Mouse (Mus musculus): Measurements from ENCODE around the gene Iqck. TPM values are rescaled to one million over a fixed set of nuclear protein-coding genes. Genes with fewer than 3 reads are reported as not detected.

Gene Iqck
- polyA plus RNA-seq (2014; fragmentation: Nextera tagmentation; extraction: Ambion mirVana), result 4.4 and 4.5 TPM in 2 replicates

GRCm38 (mm10) chr7:118855171-118855876 is at the start of gene Iqck:
Gene Iqck (plus strand): TSS chr7:118855752.
- H3K27me3 ChIP-seq (ENCODE audit: control insufficient read depth, insufficient read depth, low read length), result no peaks in the 10 kb centered on the region
- H3K4me1 ChIP-seq (replicated peaks; ENCODE audit: control insufficient read depth, insufficient read depth, low read length), result peaks cover 10% of the 10 kb centered on the region
- no peaks in the 10 kb centered on the region for H3K9me3 ChIP-seq (ENCODE audit: control insufficient read depth, low read length)
- ATAC-seq (ENCODE audit: low FRiP score) (peak; percentile 97), DNase-seq (ENCODE audit: low spot score) (peak; percentile 93)
- peaks cover 30% of the 10 kb centered on the region for H3K36me3 ChIP-seq (replicated peaks; ENCODE audit: control insufficient read depth, insufficient read depth)
- under 1% methylated on average over 55 of the region's 57 CpGs for WGBS
- peak within 1 kb of the TSS; percentile 66 for H3K9ac ChIP-seq
- H3K4me3 ChIP-seq (replicated peaks; ENCODE audit: low read length), result peak within 1 kb of the TSS; percentile 92
- peak within 1 kb of the TSS; percentile 83 for H3K27ac ChIP-seq
- H3K4me2 ChIP-seq (replicated peaks), result peak within 1 kb of the TSS; percentile 85

GRCm38 (mm10) chr7:118806631-118807411 is 48.7 kb upstream of the Iqck start:
- ATAC-seq (ENCODE audit: low FRiP score), result no peak
- peaks cover 69% of the 10 kb centered on the region for H3K36me3 ChIP-seq (replicated peaks; ENCODE audit: control insufficient read depth, insufficient read depth)

GRCm38 (mm10) chr7:118807899-118808298 is 47.7 kb upstream of the Iqck start:
- WGBS, result 69% methylated on average over 8 of the region's 8 CpGs
- H3K27ac ChIP-seq, result no peak overlapping the region
- H3K9ac ChIP-seq, result no peak overlapping the region
- ATAC-seq (ENCODE audit: low FRiP score) (no peak), DNase-seq (ENCODE audit: low spot score) (peak; percentile 26)
- H3K36me3 ChIP-seq (replicated peaks; ENCODE audit: control insufficient read depth, insufficient read depth), result peaks cover 62% of the 10 kb centered on the region
- no peak overlapping the region for H3K4me3 ChIP-seq (replicated peaks; ENCODE audit: low read length)
- H3K27me3 ChIP-seq (ENCODE audit: control insufficient read depth, insufficient read depth, low read length), result no peaks in the 10 kb centered on the region
- no peaks in the 10 kb centered on the region for H3K9me3 ChIP-seq (ENCODE audit: control insufficient read depth, low read length)
- H3K4me2 ChIP-seq (replicated peaks), result no peak overlapping the region
- H3K4me1 ChIP-seq (replicated peaks; ENCODE audit: control insufficient read depth, insufficient read depth, low read length), result no peaks in the 10 kb centered on the region

More at GRCm38 (mm10) chr7:118806631-118807411, 48.7 kb upstream of the Iqck start:
- no peaks in the 10 kb centered on the region for H3K9me3 ChIP-seq (ENCODE audit: control insufficient read depth, low read length)
- H3K27ac ChIP-seq, result peak overlapping the region; percentile 38; the same call in 1 of the 2 replicates
- no peaks in the 10 kb centered on the region for H3K27me3 ChIP-seq (ENCODE audit: control insufficient read depth, insufficient read depth, low read length)
- WGBS, result 58% methylated on average over 16 of the region's 16 CpGs
- no peak overlapping the region for H3K4me2 ChIP-seq (replicated peaks)
- no peak overlapping the region for H3K9ac ChIP-seq
- DNase-seq (ENCODE audit: low spot score), result no peak
- H3K4me1 ChIP-seq (replicated peaks; ENCODE audit: control insufficient read depth, insufficient read depth, low read length), result no peaks in the 10 kb centered on the region
- no peak overlapping the region for H3K4me3 ChIP-seq (replicated peaks; ENCODE audit: low read length)

GRCm38 (mm10) chr7:118811407-118812106 is 44.0 kb upstream of the Iqck start:
- no peak for DNase-seq (ENCODE audit: low spot score)

GRCm38 (mm10) chr7:118813592-118813991 is 42.0 kb upstream of the Iqck start:
- Histone ChIP-seq H3K9me3 (ENCODE audit: control insufficient read depth, low read length) (no peaks in the 10 kb centered on the region), H3K9ac (no peak overlapping the region), H3K4me1 (replicated peaks; ENCODE audit: control insufficient read depth, insufficient read depth, low read length) (no peaks in the 10 kb centered on the region), H3K27me3 (ENCODE audit: control insufficient read depth, insufficient read depth, low read length) (no peaks in the 10 kb centered on the region), H3K4me3 (replicated peaks; ENCODE audit: low read length) (no peak overlapping the region), H3K36me3 (replicated peaks; ENCODE audit: control insufficient read depth, insufficient read depth) (peaks cover 73% of the 10 kb centered on the region), H3K4me2 (replicated peaks) (no peak overlapping the region), H3K27ac (no peak overlapping the region)
- DNase-seq (ENCODE audit: low spot score), result no peak
- WGBS, result 91% methylated on average over 4 of the region's 4 CpGs
- no peak for ATAC-seq (ENCODE audit: low FRiP score)

More at GRCm38 (mm10) chr7:118811407-118812106, 44.0 kb upstream of the Iqck start:
- no peak overlapping the region for H3K9ac ChIP-seq
- no peak for ATAC-seq (ENCODE audit: low FRiP score)
- H3K27ac ChIP-seq, result no peak overlapping the region
- no peak overlapping the region for H3K4me2 ChIP-seq (replicated peaks)
- no peaks in the 10 kb centered on the region for H3K27me3 ChIP-seq (ENCODE audit: control insufficient read depth, insufficient read depth, low read length)
- no peaks in the 10 kb centered on the region for H3K9me3 ChIP-seq (ENCODE audit: control insufficient read depth, low read length)
- no peaks in the 10 kb centered on the region for H3K4me1 ChIP-seq (replicated peaks; ENCODE audit: control insufficient read depth, insufficient read depth, low read length)
- no peak overlapping the region for H3K4me3 ChIP-seq (replicated peaks; ENCODE audit: low read length)
- peaks cover 66% of the 10 kb centered on the region for H3K36me3 ChIP-seq (replicated peaks; ENCODE audit: control insufficient read depth, insufficient read depth)
- 85% methylated on average over 12 of the region's 12 CpGs for WGBS

GRCm38 (mm10) chr7:118816275-118816674 is 39.3 kb upstream of the Iqck start:
- 96% methylated on average over 3 of the region's 3 CpGs for WGBS
- no peak overlapping the region for H3K4me3 ChIP-seq (replicated peaks; ENCODE audit: low read length)
- DNase-seq (ENCODE audit: low spot score), result no peak
- H3K9ac ChIP-seq, result no peak overlapping the region
- no peaks in the 10 kb centered on the region for H3K27me3 ChIP-seq (ENCODE audit: control insufficient read depth, insufficient read depth, low read length)
- peaks cover 66% of the 10 kb centered on the region for H3K36me3 ChIP-seq (replicated peaks; ENCODE audit: control insufficient read depth, insufficient read depth)
- no peaks in the 10 kb centered on the region for H3K4me1 ChIP-seq (replicated peaks; ENCODE audit: control insufficient read depth, insufficient read depth, low read length)
- no peaks in the 10 kb centered on the region for H3K9me3 ChIP-seq (ENCODE audit: control insufficient read depth, low read length)
- ATAC-seq (ENCODE audit: low FRiP score), result no peak
- H3K4me2 ChIP-seq (replicated peaks), result no peak overlapping the region
- no peak overlapping the region for H3K27ac ChIP-seq

- ATAC-seq (ENCODE audit: low FRiP score), result no peak
Measured at GRCm38 (mm10) chr7:118817741-118818140, 37.8 kb upstream of the Iqck start.

GRCm38 (mm10) chr7:118819666-118820065 is 35.9 kb upstream of the Iqck start:
- ATAC-seq (ENCODE audit: low FRiP score) (no peak), DNase-seq (ENCODE audit: low spot score) (no peak)
- H3K27me3 ChIP-seq (ENCODE audit: control insufficient read depth, insufficient read depth, low read length), result no peaks in the 10 kb centered on the region
- no peak overlapping the region for H3K4me2 ChIP-seq (replicated peaks)
- no peak overlapping the region for H3K27ac ChIP-seq
- no peak overlapping the region for H3K4me3 ChIP-seq (replicated peaks; ENCODE audit: low read length)
- no peak overlapping the region for H3K9ac ChIP-seq
- peaks cover 50% of the 10 kb centered on the region for H3K36me3 ChIP-seq (replicated peaks; ENCODE audit: control insufficient read depth, insufficient read depth)
- no peaks in the 10 kb centered on the region for H3K4me1 ChIP-seq (replicated peaks; ENCODE audit: control insufficient read depth, insufficient read depth, low read length)
- WGBS, result 86% methylated on average over 1 of the region's 1 CpGs
- H3K9me3 ChIP-seq (ENCODE audit: control insufficient read depth, low read length), result no peaks in the 10 kb centered on the region

More at GRCm38 (mm10) chr7:118817741-118818140, 37.8 kb upstream of the Iqck start:
- DNase-seq (ENCODE audit: low spot score), result no peak
- Histone ChIP-seq H3K4me3 (replicated peaks; ENCODE audit: low read length) (no peak overlapping the region), H3K27ac (no peak overlapping the region), H3K36me3 (replicated peaks; ENCODE audit: control insufficient read depth, insufficient read depth) (peaks cover 61% of the 10 kb centered on the region), H3K4me1 (replicated peaks; ENCODE audit: control insufficient read depth, insufficient read depth, low read length) (no peaks in the 10 kb centered on the region), H3K9ac (no peak overlapping the region), H3K27me3 (ENCODE audit: control insufficient read depth, insufficient read depth, low read length) (no peaks in the 10 kb centered on the region), H3K4me2 (replicated peaks) (no peak overlapping the region), H3K9me3 (ENCODE audit: control insufficient read depth, low read length) (no peaks in the 10 kb centered on the region)
- WGBS, result 93% methylated on average over 7 of the region's 7 CpGs

- WGBS, result 74% methylated on average over 7 of the region's 7 CpGs
- no peak for DNase-seq (ENCODE audit: low spot score)
- Histone ChIP-seq H3K4me2 (replicated peaks) (no peak overlapping the region), H3K9ac (no peak overlapping the region), H3K27ac (no peak overlapping the region), H3K36me3 (replicated peaks; ENCODE audit: control insufficient read depth, insufficient read depth) (peaks cover 46% of the 10 kb centered on the region), H3K4me3 (replicated peaks; ENCODE audit: low read length) (no peak overlapping the region), H3K27me3 (ENCODE audit: control insufficient read depth, insufficient read depth, low read length) (no peaks in the 10 kb centered on the region), H3K9me3 (ENCODE audit: control insufficient read depth, low read length) (no peaks in the 10 kb centered on the region), H3K4me1 (replicated peaks; ENCODE audit: control insufficient read depth, insufficient read depth, low read length) (no peaks in the 10 kb centered on the region)
- no peak for ATAC-seq (ENCODE audit: low FRiP score)
Measured at GRCm38 (mm10) chr7:118821356-118821755, 34.2 kb upstream of the Iqck start.
